Mouse (Mus musculus) right cerebral cortex, adult 2 months (tissue): ENCODE data around the gene Gemin5.
"Not testable (repeated sequence)": the region's sequence is repeated elsewhere in the genome, so short reads cannot be mapped to it uniquely, and the experiment has no call there.

Experiments used
- DNase-seq, 2 experiments: peaks; one replicate each; pipeline ENCODE4 v3.0.0; 2021 to 2022; ENCODE audit warnings: low spot score in 2 of 2

The Gemin5 gene

DNA sequence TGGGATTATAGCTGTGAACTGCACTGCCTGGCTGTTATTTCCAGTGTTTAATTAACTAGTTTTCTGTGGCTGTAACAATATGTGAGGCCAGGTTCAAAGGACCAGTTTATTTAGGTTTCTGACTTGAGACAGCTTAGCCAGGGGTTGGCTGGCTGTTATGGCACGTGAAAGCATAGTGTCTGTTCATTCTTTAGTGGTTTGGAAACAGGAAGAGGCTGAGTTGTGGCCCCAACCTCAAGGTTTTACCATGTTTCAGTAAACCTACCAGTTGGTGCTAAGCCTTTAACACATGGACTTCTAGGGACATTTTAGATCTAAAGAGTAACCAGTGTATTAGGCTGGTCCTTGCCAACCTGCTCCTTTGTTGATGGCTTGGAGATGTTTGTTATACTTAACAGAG lies 51.8 kb downstream of the Gemin5 start:
- no peak for DNase-seq

DNA sequence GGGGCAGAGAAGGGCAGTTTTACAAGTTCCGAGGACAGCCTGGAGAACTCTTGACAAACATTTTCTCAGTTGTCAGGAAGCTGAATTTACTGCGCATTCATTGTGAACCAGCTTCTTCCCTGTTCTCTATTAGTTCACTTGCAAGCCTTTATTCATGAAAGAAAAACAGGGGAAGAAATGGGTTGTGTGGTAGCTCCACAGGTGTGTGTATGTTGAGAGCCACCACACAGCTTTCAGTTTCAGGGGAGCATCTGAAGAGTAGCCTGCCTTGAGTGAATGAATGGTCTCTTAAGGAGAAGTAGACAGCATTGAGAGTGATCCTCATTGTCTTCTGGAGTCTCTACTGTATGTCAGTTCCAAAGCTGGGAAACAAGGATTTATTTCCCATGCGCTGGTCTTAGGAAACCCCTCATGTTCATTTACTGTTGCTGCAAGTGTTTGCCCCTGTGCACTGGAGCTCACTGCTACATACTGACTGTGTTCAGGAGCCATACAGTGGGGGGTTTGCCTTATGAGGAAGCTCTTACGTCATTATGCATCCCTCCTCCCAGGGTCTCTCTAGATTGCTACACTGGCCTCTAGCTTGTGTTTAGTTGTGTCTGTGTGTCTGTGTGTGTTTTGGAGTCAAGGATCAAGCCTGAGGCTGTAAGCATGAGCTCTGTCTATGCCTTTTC lies 60.5 kb downstream of the Gemin5 start:
- no peak for DNase-seq

DNA sequence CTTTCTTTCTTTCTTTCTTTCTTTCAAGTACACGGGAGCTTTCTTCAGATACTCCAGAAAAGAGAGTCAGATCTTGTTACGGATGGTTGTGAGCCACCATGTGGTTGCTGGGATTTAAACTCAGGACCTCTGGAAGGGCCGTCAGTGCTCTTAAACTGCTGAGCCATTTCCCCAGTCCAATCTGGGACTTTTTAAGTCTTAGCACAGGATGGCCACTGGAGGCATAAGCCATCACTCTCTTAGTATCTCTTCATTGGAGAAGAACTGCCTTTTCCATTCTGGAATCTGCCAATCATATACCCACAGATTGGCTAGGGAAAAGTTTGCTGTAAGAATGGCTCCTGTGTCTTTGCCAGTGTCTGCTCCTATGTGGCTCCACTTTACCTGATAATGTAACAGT lies 61.3 kb downstream of the Gemin5 start:
- DNase-seq, result no peak

GRCm38 (mm10) chr11:58104351-58104791 lies 64.0 kb downstream of the Gemin5 start:
- peak; percentile 34 to 46 for DNase-seq

DNA sequence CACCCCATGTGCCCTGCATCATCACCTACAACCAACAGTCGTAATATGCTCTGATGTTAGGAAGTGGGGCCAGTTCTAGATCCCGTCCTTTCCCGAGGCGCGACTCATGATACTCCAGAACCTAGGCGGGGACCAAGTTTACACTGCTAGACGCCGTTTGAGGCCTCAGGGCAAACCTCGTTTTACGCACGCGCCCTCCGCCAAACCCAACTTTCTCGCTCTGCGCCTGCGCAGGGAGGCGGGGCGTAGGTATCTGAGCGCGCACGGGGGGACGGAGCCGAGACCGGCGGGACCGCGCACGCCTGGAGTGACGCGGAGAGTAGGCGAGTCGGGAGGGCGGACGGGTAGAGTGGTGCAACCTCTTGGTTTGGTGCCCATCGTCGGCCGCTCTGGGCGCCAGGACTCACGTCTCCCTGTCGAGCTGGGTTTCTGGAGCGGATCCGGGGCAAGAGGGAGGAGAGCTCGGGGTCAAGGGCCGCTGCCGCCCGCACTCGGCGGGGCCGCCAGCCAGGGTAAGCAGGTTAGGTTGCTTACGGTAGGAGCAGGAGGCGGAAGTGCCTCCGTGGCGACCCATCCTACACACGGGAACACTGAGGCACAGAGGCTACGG lies 64.5 kb downstream of the Gemin5 start, which contains the start of gene Cnot8:
TSS of gene Cnot8 (plus strand) at position 457 of the 610 bp plus-strand sequence.
- peak; percentile 99 for DNase-seq

- no peak for DNase-seq
Observed at GRCm38 (mm10) chr11:58103344-58103653, 65.0 kb downstream of the Gemin5 start.

DNA sequence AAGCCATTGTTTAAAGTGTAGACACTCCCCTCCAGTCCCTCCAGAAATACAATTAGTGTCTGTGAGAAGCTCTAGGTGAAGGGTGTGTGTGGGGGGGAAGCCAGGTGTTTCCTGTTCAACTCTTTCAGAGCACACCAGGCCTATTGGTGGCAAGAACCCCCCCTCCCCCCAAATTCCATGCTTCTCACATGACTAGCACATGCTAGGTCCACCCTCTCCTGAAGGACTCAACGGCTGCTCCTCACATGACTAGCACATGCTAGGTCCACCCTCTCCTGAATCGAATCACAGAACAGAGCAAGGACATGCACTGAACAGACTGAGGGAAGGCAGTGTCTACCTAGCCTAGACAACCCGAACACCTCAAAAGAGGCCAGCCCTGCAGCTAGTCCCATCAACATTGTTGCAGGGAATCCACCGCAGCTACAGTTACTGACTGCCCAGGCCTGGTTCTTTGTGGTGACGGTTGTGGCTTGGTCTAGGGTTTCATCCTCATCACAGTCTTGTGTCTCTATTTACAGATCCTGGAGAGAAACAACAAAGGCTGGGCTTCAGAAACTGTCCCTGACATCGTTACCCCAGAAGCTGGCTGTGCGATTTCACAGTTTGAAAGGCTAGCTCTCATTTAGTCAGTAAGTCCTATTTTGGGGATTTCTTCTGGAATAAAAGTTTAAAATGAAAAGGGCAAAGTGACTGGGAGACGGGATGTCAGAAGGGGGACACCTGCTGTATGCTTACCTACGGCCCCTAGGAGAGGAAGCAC lies 65.6 kb downstream of the Gemin5 start:
- no peak for DNase-seq

GRCm38 (mm10) chr11:58102146-58102545 lies 66.2 kb downstream of the Gemin5 start:
- DNase-seq, result no peak

- no peak for DNase-seq
Observed at GRCm38 (mm10) chr11:58101194-58101720, 67.1 kb downstream of the Gemin5 start.

- no peak for DNase-seq
Observed at GRCm38 (mm10) chr11:58100006-58100405, 68.3 kb downstream of the Gemin5 start.

GRCm38 (mm10) chr11:58098366-58098720 lies 70.0 kb downstream of the Gemin5 start:
- not testable (repeated sequence) for DNase-seq

DNA sequence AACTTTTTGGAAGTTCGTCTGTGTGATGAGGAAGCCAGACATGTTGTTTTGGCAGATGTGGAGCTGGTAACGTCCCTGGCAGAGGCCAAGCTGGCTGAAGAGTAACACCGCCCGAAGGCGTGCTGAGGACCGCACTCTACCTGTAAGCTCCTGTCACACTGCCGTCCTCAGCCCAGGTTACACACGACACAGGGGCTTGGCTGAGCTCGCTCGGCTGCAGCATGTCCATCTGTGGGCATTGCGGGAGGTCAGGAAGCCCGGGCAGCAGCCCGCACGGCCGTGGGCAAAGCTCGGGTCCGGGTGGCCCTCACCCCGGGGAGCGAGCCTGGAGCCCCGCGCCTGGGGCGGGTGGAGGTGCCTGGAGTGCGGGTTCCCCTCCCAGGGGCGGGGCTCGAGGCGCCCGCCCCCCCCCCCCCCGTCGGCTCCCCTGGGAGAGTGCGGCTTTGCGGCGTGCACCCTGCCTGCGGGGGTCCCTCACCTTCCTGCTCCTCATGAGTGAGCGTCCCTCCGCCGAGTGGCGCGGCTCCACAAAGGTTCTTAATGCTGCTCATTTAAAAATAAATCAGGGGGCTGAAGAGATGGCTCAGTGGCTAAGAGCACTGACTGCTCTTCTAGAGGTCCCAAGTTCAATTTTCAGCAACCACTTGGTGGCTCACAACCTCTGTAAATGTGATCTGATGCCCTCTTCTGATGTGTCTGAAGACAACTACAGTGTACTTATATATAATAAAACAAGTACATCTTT lies 70.5 kb downstream of the Gemin5 start:
- no peak for DNase-seq

- no peak for DNase-seq
Observed at GRCm38 (mm10) chr11:58096821-58097620, 71.3 kb downstream of the Gemin5 start.

DNA sequence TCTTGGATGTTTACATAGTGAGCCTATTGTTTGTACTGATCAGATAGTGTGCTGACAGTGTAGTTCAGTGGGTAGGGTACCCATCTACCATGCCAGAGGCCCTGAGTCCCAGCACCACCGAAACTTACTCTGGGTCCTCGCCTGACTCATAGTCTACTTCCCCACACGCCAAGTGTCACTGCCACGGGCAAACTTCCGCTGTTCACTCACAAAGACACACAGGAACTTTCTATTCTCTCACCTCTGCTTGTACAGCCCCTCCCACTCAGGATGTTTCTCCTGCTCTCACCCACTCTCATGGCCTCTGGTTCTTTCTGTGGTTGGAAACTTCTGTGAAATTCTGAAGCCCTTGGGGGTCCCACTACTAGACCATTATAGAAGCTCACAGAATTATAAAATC lies 72.2 kb downstream of the Gemin5 start:
- DNase-seq, result no peak

GRCm38 (mm10) chr11:58095561-58095960 lies 72.8 kb downstream of the Gemin5 start:
- DNase-seq, result no peak

DNA sequence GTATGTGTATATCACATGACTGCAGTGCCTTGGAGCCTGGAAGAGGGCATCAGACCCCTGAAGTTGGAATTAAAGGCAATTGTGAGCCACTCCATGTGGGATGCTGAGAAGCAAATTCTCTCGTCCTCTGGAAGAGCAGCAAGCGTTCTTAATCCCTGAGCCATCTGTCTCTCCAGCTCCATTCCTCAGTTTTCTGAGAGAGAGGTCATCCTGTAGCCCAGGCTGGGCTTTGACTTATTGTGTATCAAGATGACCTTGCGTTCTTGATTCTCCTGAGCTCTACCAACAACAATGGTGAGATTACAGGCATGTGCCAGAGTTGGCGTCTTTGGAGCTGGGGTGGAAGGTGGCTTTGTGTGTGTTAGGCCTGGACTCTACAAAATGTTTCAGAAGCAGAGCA lies 73.6 kb downstream of the Gemin5 start:
- no peak for DNase-seq

DNA sequence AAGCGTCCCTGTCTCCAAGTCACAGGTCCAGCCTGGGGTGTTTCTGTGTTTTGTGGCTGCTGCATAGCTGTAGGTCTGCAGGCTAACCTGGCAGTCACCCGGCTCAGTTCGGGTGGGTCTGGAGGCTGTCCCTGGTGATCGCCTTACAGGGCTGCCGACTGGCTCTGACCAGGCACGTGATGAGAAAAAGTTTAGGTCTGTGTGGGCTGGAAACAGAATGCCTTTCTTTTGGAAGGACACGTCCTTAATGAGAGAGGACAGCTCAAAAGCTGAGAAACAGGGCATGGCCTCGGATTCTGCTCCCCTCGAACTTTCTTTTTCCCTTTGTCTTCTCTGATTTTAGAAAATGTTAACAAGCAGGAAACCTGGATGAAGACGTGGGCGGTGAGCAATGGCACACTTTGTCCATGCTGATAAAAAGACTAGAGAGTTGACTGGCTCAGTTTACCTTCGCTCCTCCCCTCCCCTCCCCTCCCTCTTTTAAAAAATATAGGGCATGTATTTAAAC lies 75.3 kb downstream of the Gemin5 start, which contains the start of gene Gm12248:
TSS of gene Gm12248 (minus strand) at position 114 of the 508 bp plus-strand sequence.
- DNase-seq, result no peak

DNA sequence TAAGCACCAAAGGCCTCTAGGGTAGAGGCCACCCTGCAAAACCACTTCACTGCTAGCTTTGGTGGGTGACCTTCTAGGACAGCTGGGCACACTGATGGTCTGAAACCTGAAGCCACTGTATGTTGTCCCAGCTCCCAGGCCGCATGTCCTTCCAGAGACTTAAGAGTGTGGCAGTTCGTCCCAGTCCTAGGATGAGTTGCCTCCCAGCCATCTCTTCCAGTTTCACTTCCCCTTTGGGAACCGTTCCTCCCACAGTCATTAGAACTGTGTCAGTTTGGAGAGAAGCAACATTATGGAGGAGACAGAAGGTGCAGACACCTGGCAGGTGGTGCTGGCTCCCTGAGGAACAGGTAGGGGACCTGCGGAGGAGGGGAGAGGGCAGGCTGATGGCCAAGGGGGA lies 75.8 kb downstream of the Gemin5 start:
- no peak for DNase-seq

DNA sequence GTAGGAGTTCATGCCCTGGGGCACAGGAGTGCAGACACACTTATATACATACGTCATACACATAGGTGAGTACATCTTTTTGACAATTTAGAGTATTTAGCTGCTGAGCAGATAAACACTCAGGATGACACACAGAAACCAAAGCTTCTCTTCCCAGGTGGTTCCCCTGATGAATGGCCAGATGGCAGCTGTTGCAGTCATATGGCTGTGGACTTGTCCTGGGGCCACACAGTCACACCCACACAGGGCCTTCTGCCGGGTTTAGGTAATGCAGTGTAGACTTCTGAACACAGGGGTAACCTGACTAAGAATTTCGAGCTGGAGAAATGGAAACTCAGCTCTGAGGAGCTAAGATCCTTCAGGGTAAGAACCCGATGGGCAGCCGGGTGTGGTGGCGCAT lies 86.6 kb downstream of the Gemin5 start:
- DNase-seq, result no peak

DNA sequence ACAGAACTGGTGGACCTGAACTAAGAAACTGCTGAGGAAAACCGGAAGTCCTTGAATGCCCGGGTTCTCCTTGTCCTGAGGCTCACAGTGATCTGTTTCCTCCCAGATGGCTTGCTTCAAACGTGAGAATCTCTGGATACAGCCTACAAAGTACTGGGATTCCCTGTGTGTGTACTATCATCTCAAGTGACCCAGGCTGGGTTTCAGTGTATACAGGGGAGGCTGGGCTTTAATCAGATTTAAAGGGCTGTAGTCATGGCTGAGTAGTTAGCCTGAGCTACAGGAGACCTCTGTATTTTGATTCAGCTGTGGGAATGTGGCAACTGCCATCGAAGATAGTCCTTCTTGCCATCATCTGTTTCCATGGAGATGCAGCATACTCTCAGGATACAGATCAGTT lies 91.1 kb downstream of the Gemin5 start:
- DNase-seq, result no peak

DNA sequence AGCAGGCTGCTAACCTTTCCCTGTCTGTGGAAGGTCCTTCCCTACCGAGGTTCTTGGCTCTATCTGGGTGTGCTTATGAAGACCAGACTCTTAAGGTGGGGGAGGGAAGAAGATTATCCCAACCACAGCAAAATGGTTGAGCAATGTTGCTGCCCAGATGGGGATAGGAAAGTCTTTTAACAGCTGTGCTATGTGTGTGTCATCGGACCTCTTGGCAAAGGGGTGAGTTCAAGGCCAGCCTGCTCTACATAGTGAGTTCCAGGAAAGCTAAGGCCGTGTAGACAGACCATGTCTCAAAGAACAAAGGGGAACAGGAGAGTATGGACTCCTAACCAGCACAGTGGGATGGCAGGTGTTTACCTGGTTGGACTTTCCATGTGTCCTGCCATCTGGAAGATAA lies 95.4 kb downstream of the Gemin5 start:
- no peak for DNase-seq
